Mouse (Mus musculus) limb, embryonic 12.5 days (tissue): ENCODE data around the gene Padi2. TPM values are rescaled to one million over a fixed set of nuclear protein-coding genes. Genes with fewer than 3 reads are reported as not detected.

Experiments used
- ATAC-seq: fragments of 200-750 bp; cut with Nextera tagmentation; 2 replicates; pipeline ENCODE4 v1.8.0; 2017; ENCODE audit warnings: low read depth, moderate TSS enrichment; ENCODE audit not compliant: insufficient number of reproducible peaks, insufficient read depth, low FRiP score, low TSS enrichment
- H3K27ac ChIP-seq: fragments of 300-500 bp; sonication (generic); 2 replicates; pipeline ENCODE4 v1.5.1; 2016; ENCODE audit warnings: mild to moderate bottlenecking, moderate library complexity
- H3K27me3 ChIP-seq: fragments of 300-500 bp; sonication (generic); 2 replicates; pipeline ENCODE4 v1.6.1; 2016; ENCODE audit warnings: mild to moderate bottlenecking, moderate library complexity
- H3K36me3 ChIP-seq: fragments of 300-500 bp; sonication (generic); 2 replicates; pipeline ENCODE4 v1.6.1; 2016; ENCODE audit warnings: mild to moderate bottlenecking, moderate library complexity
- H3K4me1 ChIP-seq: fragments of 300-500 bp; sonication (generic); replicated peaks from 2 replicates; pipeline ENCODE4 v1.6.1; 2016
- H3K4me2 ChIP-seq: fragments of 300-500 bp; sonication (generic); 2 replicates; pipeline ENCODE4 v1.6.1; 2016; ENCODE audit warnings: mild to moderate bottlenecking, moderate library complexity
- H3K4me3 ChIP-seq: fragments of 300-500 bp; sonication (generic); replicated peaks from 2 replicates; pipeline ENCODE4 v1.5.1; 2016; ENCODE audit warnings: mild to moderate bottlenecking
- H3K9ac ChIP-seq: fragments of 300-500 bp; sonication (generic); replicated peaks from 2 replicates; pipeline ENCODE4 v1.6.1; 2016; ENCODE audit warnings: mild to moderate bottlenecking, moderate library complexity
- H3K9me3 ChIP-seq: fragments of 300-500 bp; sonication (generic); 2 replicates; pipeline ENCODE4 v1.6.1; 2016; ENCODE audit warnings: mild to moderate bottlenecking, moderate library complexity
- WGBS: fragments of 180-500 bp; shearing (Covaris S2); methylation state at CpG from one replicate; pipeline ENCODE4 v1.1.7; 2016; 5-methylcytosine and 5-hydroxymethylcytosine counted together
- polyA plus RNA-seq: library from polyadenylated mRNA; unstranded; fragments of >200 nt; fragmentation: Nextera tagmentation; extraction: Ambion mirVana; gene quantifications from 2 replicates; pipeline ENCODE4 v1.2.1, GENCODE M21; 2016

Padi2 gene
- polyA plus RNA-seq, 1 experiment from 2014 or later = 1.3 TPM

DNA sequence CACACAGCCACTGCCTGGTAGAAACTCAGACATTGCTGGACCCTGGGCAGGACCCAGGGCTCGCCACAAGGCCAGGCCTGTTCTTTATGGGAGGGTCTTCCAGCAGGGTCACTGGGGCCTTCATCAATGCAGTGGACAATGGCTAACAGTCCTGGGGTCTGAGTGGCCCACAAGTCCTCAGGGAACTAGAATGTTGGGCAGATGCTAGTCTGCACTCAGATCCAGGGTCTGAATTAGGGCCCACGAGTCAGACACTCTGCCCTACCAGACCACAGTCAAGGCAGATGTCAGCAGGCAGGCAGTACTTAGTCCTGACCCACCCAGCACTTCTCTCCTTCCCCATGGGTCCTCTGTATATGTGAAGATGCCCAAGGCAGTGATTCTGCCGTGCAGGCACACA is 34.8 kb upstream of the Padi2 start:
- H3K4me2 ChIP-seq = no peak overlapping the region
- WGBS = 85% methylated on average over 3 of the region's 3 CpGs
- H3K36me3 ChIP-seq = no peaks in the 10 kb centered on the region
- H3K9ac ChIP-seq = no peak overlapping the region
- ATAC-seq = no peak
- H3K4me3 ChIP-seq = no peak overlapping the region
- peaks cover 10% of the 10 kb centered on the region for H3K9me3 ChIP-seq
- H3K4me1 ChIP-seq = peaks cover 20% of the 10 kb centered on the region
- no peaks in the 10 kb centered on the region; the same call in 1 of the 2 replicates for H3K27me3 ChIP-seq
- H3K27ac ChIP-seq = no peak overlapping the region

- WGBS = 77% methylated on average over 8 of the region's 8 CpGs
- Histone ChIP-seq H3K9ac (no peak overlapping the region), H3K4me2 (no peak overlapping the region), H3K4me3 (no peak overlapping the region), H3K27ac (no peak overlapping the region), H3K9me3 (peaks cover 10% of the 10 kb centered on the region), H3K27me3 (no peaks in the 10 kb centered on the region; the same call in 1 of the 2 replicates), H3K4me1 (peaks cover 22% of the 10 kb centered on the region), H3K36me3 (no peaks in the 10 kb centered on the region)
- ATAC-seq = no peak
Observed at GRCm38 (mm10) chr4:140871851-140872685, 34.1 kb upstream of the Padi2 start.

- Histone ChIP-seq H3K4me3 (no peak overlapping the region), H3K4me1 (peaks cover 21% of the 10 kb centered on the region), H3K36me3 (no peaks in the 10 kb centered on the region), H3K4me2 (no peak overlapping the region), H3K27ac (no peak overlapping the region), H3K27me3 (no peaks in the 10 kb centered on the region; the same call in 1 of the 2 replicates), H3K9me3 (peaks cover 10% of the 10 kb centered on the region), H3K9ac (no peak overlapping the region)
- WGBS = 63% methylated on average over 5 of the region's 5 CpGs
- ATAC-seq = no peak
Observed at GRCm38 (mm10) chr4:140872686-140872992, 33.5 kb upstream of the Padi2 start.

- ATAC-seq = no peak
- 33% methylated on average over 11 of the region's 11 CpGs for WGBS
- Histone ChIP-seq H3K9ac (no peak overlapping the region), H3K4me2 (no peak overlapping the region), H3K4me1 (peaks cover 17% of the 10 kb centered on the region), H3K27ac (no peak overlapping the region), H3K4me3 (no peak overlapping the region), H3K36me3 (no peaks in the 10 kb centered on the region), H3K27me3 (no peaks in the 10 kb centered on the region; the same call in 1 of the 2 replicates), H3K9me3 (peaks cover 10% of the 10 kb centered on the region)
Observed at GRCm38 (mm10) chr4:140873011-140873410, 33.1 kb upstream of the Padi2 start.

DNA sequence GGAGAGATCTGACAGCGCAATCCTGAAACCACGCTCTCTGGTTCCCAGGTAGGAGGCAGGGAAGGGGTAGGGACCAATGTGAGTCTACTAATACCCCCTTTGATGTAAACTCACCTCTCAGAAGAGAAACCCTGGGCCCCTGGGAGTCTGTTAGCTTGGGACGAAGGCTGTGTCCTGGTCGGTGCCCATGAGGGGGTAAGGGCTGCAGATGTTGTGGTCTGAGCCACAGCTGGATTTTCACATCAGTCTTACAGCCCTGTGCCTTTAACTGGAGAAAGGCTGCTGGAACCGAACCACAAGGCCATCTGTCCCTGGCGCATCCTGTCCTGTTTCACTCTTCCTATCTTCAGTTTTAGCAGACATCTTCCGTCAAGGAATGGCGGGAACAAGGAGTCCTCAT is 30.0 kb upstream of the Padi2 start:
- H3K4me1 ChIP-seq = 0 out of 2 replicates have a peak, but pooled peaks cover 4% of the 10 kb centered on the region
- no peak overlapping the region for H3K4me2 ChIP-seq
- H3K9me3 ChIP-seq = peaks cover 10% of the 10 kb centered on the region
- H3K27me3 ChIP-seq = no peaks in the 10 kb centered on the region
- no peak overlapping the region for H3K4me3 ChIP-seq
- no peak overlapping the region for H3K27ac ChIP-seq
- no peaks in the 10 kb centered on the region for H3K36me3 ChIP-seq
- WGBS = 82% methylated on average over 8 of the region's 8 CpGs
- H3K9ac ChIP-seq = no peak overlapping the region
- no peak for ATAC-seq

- Histone ChIP-seq H3K4me1 (0 out of 2 replicates have a peak, but pooled peaks cover 4% of the 10 kb centered on the region), H3K4me2 (no peak overlapping the region), H3K27ac (no peak overlapping the region), H3K36me3 (no peaks in the 10 kb centered on the region), H3K4me3 (no peak overlapping the region), H3K9me3 (peaks cover 10% of the 10 kb centered on the region), H3K27me3 (no peaks in the 10 kb centered on the region), H3K9ac (no peak overlapping the region)
- ATAC-seq = no peak
- WGBS = 26% methylated on average over 6 of the region's 6 CpGs
Observed at GRCm38 (mm10) chr4:140876681-140877080, 29.5 kb upstream of the Padi2 start.

DNA sequence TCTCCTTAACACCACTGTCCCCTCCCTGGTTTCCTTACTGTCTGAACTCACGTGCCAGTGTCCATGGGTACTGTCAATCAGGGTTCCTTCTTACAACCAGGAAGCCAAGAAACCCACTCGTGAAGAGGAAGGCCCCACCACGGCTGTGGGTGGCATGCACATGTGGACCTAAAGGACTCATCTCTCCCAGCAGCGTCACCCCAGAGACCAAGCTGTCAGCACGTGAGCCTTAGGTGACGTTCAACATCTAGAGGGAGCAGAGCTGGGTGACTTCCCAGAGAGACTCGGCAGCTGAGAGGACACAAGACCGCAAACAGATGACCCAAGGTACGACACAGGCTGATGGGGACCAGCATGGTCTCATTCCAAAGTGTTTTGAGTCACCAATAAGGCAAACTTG is 28.7 kb upstream of the Padi2 start:
- 0 out of 2 replicates have a peak, but pooled peaks cover 4% of the 10 kb centered on the region for H3K4me1 ChIP-seq
- H3K9me3 ChIP-seq = peaks cover 10% of the 10 kb centered on the region
- H3K9ac ChIP-seq = no peak overlapping the region
- ATAC-seq = no peak
- H3K27me3 ChIP-seq = no peaks in the 10 kb centered on the region
- WGBS = 83% methylated on average over 9 of the region's 9 CpGs
- H3K4me3 ChIP-seq = no peak overlapping the region
- H3K36me3 ChIP-seq = no peaks in the 10 kb centered on the region
- H3K27ac ChIP-seq = no peak overlapping the region
- H3K4me2 ChIP-seq = no peak overlapping the region

GRCm38 (mm10) chr4:140878655-140879054 is 27.5 kb upstream of the Padi2 start:
- no peak overlapping the region for H3K9ac ChIP-seq
- no peaks in the 10 kb centered on the region for H3K36me3 ChIP-seq
- H3K27me3 ChIP-seq = no peaks in the 10 kb centered on the region
- H3K9me3 ChIP-seq = peaks cover 3% of the 10 kb centered on the region; the same call in 1 of the 2 replicates
- H3K4me3 ChIP-seq = no peak overlapping the region
- no peak overlapping the region for H3K27ac ChIP-seq
- H3K4me1 ChIP-seq = 0 out of 2 replicates have a peak, but pooled peaks cover 4% of the 10 kb centered on the region
- H3K4me2 ChIP-seq = no peak overlapping the region
- no peak for ATAC-seq
- 86% methylated on average over 9 of the region's 9 CpGs for WGBS

DNA sequence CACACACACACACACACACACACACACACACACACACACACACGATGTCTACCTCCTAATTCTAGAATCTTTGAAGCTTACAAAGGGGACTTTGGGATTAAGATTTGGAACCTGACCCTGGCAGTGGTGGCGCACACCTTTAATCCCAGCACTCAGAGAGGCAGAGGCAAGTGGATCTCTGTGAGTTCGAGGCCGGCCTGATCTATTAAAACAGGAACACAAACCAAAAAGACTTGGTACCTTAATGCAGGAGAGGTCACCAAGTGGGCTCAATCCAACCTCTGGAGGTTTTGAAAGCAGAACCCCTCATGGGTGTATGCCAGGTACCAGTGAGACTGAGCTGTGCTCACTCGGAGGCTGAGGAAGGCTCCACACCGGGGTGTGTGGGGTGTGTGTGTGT is 27.0 kb upstream of the Padi2 start:
- no peak for ATAC-seq
- 89% methylated on average over 6 of the region's 6 CpGs for WGBS
- H3K27me3 ChIP-seq = no peaks in the 10 kb centered on the region
- no peak overlapping the region for H3K9ac ChIP-seq
- H3K27ac ChIP-seq = no peak overlapping the region
- H3K4me1 ChIP-seq = 0 out of 2 replicates have a peak, but pooled peaks cover 4% of the 10 kb centered on the region
- no peak overlapping the region for H3K4me2 ChIP-seq
- no peaks in the 10 kb centered on the region for H3K36me3 ChIP-seq
- H3K9me3 ChIP-seq = peaks cover under 1% of the 10 kb centered on the region; the same call in 1 of the 2 replicates
- no peak overlapping the region for H3K4me3 ChIP-seq

DNA sequence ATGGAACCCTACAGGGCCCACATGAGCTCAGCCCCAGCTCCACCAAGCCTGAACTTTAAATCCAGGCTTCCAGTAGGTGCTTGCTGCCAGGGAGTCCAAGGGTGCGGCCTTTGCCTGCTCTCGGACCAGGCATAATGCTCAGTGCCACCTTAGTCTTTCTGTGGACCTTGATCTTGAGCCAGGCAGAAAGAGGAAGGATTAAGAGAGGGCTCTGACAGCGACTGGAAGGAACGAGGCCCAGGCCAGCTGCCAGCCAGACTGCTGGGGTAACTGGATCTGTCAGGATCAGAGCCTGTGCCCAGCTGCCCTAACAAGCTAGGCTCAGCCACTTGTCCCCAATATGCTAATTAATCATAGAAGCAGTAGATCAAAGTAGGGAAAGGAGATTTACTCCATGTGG is 26.4 kb upstream of the Padi2 start:
- no peaks in the 10 kb centered on the region for H3K27me3 ChIP-seq
- peaks cover 2% of the 10 kb centered on the region; the same call in 1 of the 2 replicates for H3K9me3 ChIP-seq
- no peak overlapping the region for H3K27ac ChIP-seq
- H3K4me1 ChIP-seq = 0 out of 2 replicates have a peak, but pooled peaks cover 4% of the 10 kb centered on the region
- no peak overlapping the region for H3K9ac ChIP-seq
- ATAC-seq = no peak
- no peak overlapping the region for H3K4me2 ChIP-seq
- H3K4me3 ChIP-seq = no peak overlapping the region
- H3K36me3 ChIP-seq = no peaks in the 10 kb centered on the region
- WGBS = 58% methylated on average over 4 of the region's 4 CpGs

DNA sequence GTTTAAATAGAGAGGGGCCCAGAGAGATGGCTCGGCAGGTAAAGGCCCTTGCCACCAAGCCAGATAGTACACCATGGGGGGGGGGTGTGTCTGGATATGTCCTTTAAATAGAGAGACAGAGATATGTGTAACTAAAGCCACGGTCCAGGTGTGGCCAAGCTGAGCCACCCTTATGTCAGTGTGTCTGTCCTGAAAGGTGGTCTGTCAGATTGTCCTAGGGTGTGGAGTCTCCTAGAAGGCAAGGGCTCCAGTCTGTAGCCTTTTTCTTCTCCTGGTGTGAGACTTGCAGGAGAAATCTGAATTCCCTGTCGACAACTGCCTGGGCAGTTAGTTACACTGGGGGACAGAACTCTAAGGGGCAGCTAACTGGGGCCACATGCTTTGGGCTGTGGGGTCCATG is 25.9 kb upstream of the Padi2 start:
- Histone ChIP-seq H3K4me1 (0 out of 2 replicates have a peak, but pooled peaks cover 4% of the 10 kb centered on the region), H3K4me3 (no peak overlapping the region), H3K27me3 (no peaks in the 10 kb centered on the region), H3K9ac (no peak overlapping the region), H3K36me3 (no peaks in the 10 kb centered on the region), H3K4me2 (no peak overlapping the region), H3K27ac (no peak overlapping the region), H3K9me3 (peaks cover 4% of the 10 kb centered on the region; the same call in 1 of the 2 replicates)
- ATAC-seq = no peak
- WGBS = 77% methylated on average over 3 of the region's 3 CpGs
